Mouse (Mus musculus) liver, embryonic 14.5 days (tissue): ENCODE measurements around the gene Gli1. TPM values are rescaled to one million over a fixed set of nuclear protein-coding genes. Genes with fewer than 3 reads are reported as not detected.

Source experiments
- ATAC-seq: fragments of 200-750 bp; cut with Nextera tagmentation; 2 replicates; pipeline ENCODE4 v1.8.0; 2017; ENCODE audit warnings: moderate number of reproducible peaks, mild to moderate bottlenecking, moderate library complexity; ENCODE audit not compliant: insufficient read depth
- DNase-seq, 3 experiments: peaks; one replicate each; pipeline ENCODE4 v3.0.0-alpha.2; 2012 to 2013; ENCODE audit warnings: low read depth in 3 of 3, low spot score in 3 of 3
- H3K27ac ChIP-seq: fragments of 300-500 bp; sonication (generic); 2 replicates; pipeline ENCODE4 v1.5.1; 2014; ENCODE audit warnings: moderate library complexity, mild to moderate bottlenecking, control low read depth, inconsistent platforms
- H3K27me3 ChIP-seq: fragments of 300-500 bp; sonication (generic); 2 replicates; pipeline ENCODE4 v1.6.1; 2014; ENCODE audit warnings: mild to moderate bottlenecking, low read length, moderate library complexity; ENCODE audit not compliant: control insufficient read depth, insufficient read depth
- H3K36me3 ChIP-seq: fragments of 300-500 bp; sonication (generic); replicated peaks from 2 replicates; pipeline ENCODE4 v1.6.1; 2014; ENCODE audit warnings: low read depth; ENCODE audit not compliant: control insufficient read depth, insufficient read depth
- H3K4me1 ChIP-seq, 2 experiments: fragments of 200-500 bp in 1 of 2; fragments of 300-500 bp in 1 of 2; sonication (generic) in 1 of 2; replicated peaks; 2 replicates each; pipeline ENCODE4 v1.6.1; 2012 to 2014; ENCODE audit warnings: antibody characterized with exemption in 1 of 2, inconsistent platforms in 1 of 2, low read length in 1 of 2; ENCODE audit not compliant: control insufficient read depth in 2 of 2, insufficient read depth in 2 of 2
- H3K4me2 ChIP-seq: fragments of 300-500 bp; sonication (generic); 2 replicates; pipeline ENCODE4 v1.6.1; 2014; ENCODE audit warnings: low read depth, mild to moderate bottlenecking, control low read depth, moderate library complexity
- H3K4me3 ChIP-seq, 2 experiments: fragments of 200-500 bp in 1 of 2; fragments of 300-500 bp in 1 of 2; sonication (generic) in 1 of 2; 2 replicates each; pipeline ENCODE4 v1.5.1; 2012 to 2014; ENCODE audit warnings: low read depth in 2 of 2, low read length in 2 of 2, mild to moderate bottlenecking in 2 of 2, control low read depth in 1 of 2, inconsistent platforms in 1 of 2, moderate library complexity in 1 of 2; ENCODE audit not compliant: insufficient read depth in 1 of 2
- H3K9ac ChIP-seq: fragments of 300-500 bp; sonication (generic); replicated peaks from 2 replicates; pipeline ENCODE4 v1.6.1; 2014; ENCODE audit warnings: mild to moderate bottlenecking, control low read depth, moderate library complexity
- H3K9me3 ChIP-seq: fragments of 300-500 bp; sonication (generic); 2 replicates; pipeline ENCODE4 v1.6.1; 2016; ENCODE audit warnings: low read length, mixed read lengths; ENCODE audit not compliant: control insufficient read depth
- CTCF ChIP-seq: IDR thresholded peaks from 2 replicates; pipeline ENCODE4 v1.5.1; 2016; ENCODE audit warnings: antibody characterized with exemption, low read depth, control low read depth
- EP300 ChIP-seq: IDR thresholded peaks from 2 replicates; pipeline ENCODE4 v1.6.1; 2016; ENCODE audit warnings: antibody characterized with exemption, low read depth
- WGBS: fragments of 180-500 bp; shearing (Covaris S2); extraction: QIAGEN DNeasy Blood & Tissue Kit; methylation state at CpG from one replicate; pipeline ENCODE4 v1.1.7; 2014; ENCODE audit not compliant: insufficient replicate concordance; 5-methylcytosine and 5-hydroxymethylcytosine counted together
- polyA plus RNA-seq, 2 experiments: library from polyadenylated mRNA; depleted of rRNA in 1 of 2; stranded (reverse) in 1 of 2; unstranded in 1 of 2; fragments of >200 nt; fragmentation: Nextera tagmentation in 1 of 2; extraction: Ambion mirVana in 1 of 2; gene quantifications; 2 replicates each; pipeline versions ENCODE4 v1.2.1 to v1.2.3; 2012 to 2014

The Gli1 gene
- polyA plus RNA-seq, 2 experiments: 0.15 to 1.1 TPM

DNA sequence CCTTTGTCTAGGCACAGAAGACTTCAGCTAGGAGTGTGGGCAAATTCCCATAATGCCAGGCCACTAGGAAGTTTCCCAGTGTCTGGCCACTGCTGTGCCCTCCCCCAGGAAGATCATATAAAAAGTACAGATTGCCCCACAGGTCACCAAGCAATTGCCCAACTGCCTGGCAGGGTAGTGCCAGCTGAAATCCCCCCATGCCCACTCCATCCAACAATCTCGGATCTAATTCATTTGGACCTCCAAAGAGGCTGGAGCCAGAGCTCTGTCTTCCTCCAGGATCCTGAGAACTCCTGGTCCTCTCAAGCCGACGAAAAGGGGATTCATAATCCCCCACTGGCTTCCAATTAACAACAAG is 53.9 kb downstream of the Gli1 start:
- Histone ChIP-seq H3K9me3 (no peaks in the 10 kb centered on the region), H3K4me1 (peaks cover 9 to 30% of the 10 kb centered on the region in 2 experiments), H3K27me3 (no peaks in the 10 kb centered on the region), H3K36me3 (peaks cover 38% of the 10 kb centered on the region), H3K4me2 (peak overlapping the region; percentile 90), H3K4me3 (peak overlapping the region; percentile 78 to 87), H3K27ac (peak overlapping the region; percentile 99), H3K9ac (peak overlapping the region; percentile 92)
- no peak for TF ChIP-seq EP300
- no peak for TF ChIP-seq CTCF
- ATAC-seq: no peak
- 0% methylated on average over 3 of the region's 3 CpGs for WGBS
- no peak for DNase-seq

DNA sequence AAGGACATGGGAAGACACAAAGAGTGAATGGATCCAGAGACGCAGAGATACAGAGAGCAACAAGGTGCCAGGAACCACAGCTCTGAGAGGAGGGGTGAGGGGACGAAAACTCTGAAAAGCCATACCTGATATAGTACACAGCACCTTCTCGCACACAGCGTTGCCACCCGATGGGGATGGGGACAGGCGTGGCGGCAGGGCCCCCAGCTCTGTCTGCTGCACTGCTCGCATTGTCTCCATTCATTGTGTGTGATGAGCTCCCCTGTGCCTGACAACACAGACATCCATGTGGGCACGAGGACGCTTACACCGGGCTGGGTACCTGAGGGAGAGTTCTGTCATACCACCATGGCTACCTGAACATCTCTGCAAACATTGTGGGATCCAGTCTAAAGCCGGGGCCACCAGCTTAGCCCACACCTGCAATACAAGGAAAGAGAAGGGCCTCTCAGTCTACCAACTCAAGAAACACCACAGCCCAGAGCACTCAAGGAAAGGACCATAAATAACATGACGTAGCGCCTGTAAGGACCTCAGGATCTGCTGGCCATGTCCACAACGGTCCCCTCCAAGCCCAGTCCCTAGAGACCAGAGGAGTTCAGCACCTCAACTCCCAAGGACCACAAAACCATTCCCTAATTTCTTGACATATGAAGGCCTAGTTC is 54.4 kb downstream of the Gli1 start:
- H3K27me3 ChIP-seq: no peaks in the 10 kb centered on the region
- WGBS: 68% methylated on average over 15 of the region's 15 CpGs
- H3K4me1 ChIP-seq: peaks cover 4 to 28% of the 10 kb centered on the region in 2 experiments
- H3K9me3 ChIP-seq: no peaks in the 10 kb centered on the region
- TF ChIP-seq CTCF (no peak), EP300 (no peak)
- H3K4me3 ChIP-seq: peak overlapping the region; percentile 78 to 87
- ATAC-seq (no peak), DNase-seq (no peak)
- peak overlapping the region; percentile 92 for H3K9ac ChIP-seq
- peaks cover 39% of the 10 kb centered on the region for H3K36me3 ChIP-seq
- peak overlapping the region; percentile 90 for H3K4me2 ChIP-seq
- H3K27ac ChIP-seq: peak overlapping the region; percentile 99

DNA sequence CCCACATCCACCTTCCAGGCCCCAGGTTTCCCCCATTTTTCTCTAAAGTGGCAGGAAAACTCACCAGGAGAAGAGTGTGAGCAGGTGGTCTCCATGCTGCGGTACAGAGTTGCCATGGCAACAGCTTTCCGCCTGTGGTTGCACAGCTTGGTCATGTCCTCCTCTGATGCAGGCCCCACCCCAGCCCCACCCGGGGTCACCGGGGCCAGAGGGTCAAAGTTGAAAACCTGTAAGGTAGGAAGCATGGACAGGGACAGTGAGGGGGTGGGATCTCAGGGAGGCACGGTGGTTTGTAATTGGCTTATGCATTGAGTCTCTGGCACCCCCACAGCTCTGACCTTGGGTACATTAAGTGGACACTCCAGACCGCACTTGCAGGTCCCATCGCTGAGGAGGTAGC is 55.0 kb downstream of the Gli1 start:
- Histone ChIP-seq H3K27ac (no peak overlapping the region), H3K9me3 (no peaks in the 10 kb centered on the region), H3K4me2 (peak overlapping the region; percentile 90), H3K27me3 (no peaks in the 10 kb centered on the region), H3K4me3 (peak overlapping the region in 1 of 2 experiments; percentile 87; a peak in 1 of 4 replicates), H3K36me3 (peaks cover 43% of the 10 kb centered on the region), H3K9ac (no peak overlapping the region), H3K4me1 (peaks cover 0 to 23% of the 10 kb centered on the region in 2 experiments; a peak in 3 of 4 replicates)
- 70% methylated on average over 7 of the region's 7 CpGs for WGBS
- TF ChIP-seq EP300 (no peak), CTCF (no peak)
- DNase-seq (no peak), ATAC-seq (no peak)

DNA sequence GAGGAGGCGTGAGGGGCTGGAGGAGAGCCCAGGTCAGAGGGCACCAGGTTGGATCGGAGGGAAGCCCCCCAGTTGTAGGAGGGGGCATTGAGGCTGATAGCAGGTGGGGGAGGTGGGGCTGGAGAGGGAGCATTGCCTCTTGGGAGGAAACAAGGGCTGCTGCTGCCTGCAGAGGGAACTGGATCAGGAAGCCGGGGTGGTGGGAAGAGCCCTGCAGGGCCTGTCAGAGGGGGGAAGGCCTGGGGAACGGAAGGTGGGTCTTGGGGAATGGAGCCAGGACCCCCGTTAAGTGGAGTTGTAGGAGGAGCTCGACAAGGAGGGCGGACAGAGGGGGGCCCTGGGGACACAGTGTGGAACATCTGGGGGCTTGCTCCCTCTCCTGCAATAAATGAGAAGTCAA is 55.6 kb downstream of the Gli1 start:
- peaks cover 0 to 21% of the 10 kb centered on the region in 2 experiments; a peak in 3 of 4 replicates for H3K4me1 ChIP-seq
- H3K4me3 ChIP-seq: no peak overlapping the region
- no peak for TF ChIP-seq CTCF
- no peak for TF ChIP-seq EP300
- no peaks in the 10 kb centered on the region for H3K9me3 ChIP-seq
- no peak overlapping the region for H3K27ac ChIP-seq
- no peak overlapping the region for H3K9ac ChIP-seq
- ATAC-seq: no peak
- peaks cover 48% of the 10 kb centered on the region for H3K36me3 ChIP-seq
- no peak overlapping the region; the same call in 1 of the 2 replicates for H3K4me2 ChIP-seq
- DNase-seq: no peak
- WGBS: 75% methylated on average over 7 of the region's 7 CpGs
- no peaks in the 10 kb centered on the region for H3K27me3 ChIP-seq

DNA sequence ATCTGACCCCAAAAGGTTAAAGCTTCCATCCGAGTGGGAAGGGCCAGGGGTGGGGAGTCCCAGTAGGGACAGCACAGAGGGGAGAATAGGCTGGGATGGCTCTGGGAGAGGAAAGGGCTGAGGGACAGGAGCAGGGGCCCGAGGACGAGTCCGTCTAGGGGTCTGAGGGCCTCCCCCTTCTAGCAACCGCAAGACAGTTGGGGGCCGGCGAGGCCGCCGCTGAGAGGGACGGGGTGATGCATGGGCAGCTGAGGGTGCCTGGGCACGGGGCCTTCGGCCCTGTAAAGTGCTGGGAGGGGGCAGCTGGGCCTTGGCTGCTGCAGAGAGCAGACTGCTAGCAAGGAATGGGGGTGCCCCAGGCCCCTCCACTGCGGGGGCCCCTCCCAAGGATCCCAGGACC is 56.1 kb downstream of the Gli1 start:
- WGBS: 85% methylated on average over 13 of the region's 13 CpGs
- Histone ChIP-seq H3K4me3 (no peak overlapping the region), H3K9me3 (no peaks in the 10 kb centered on the region), H3K4me1 (peaks cover 0 to 21% of the 10 kb centered on the region in 2 experiments; a peak in 3 of 4 replicates), H3K27me3 (no peaks in the 10 kb centered on the region), H3K27ac (no peak overlapping the region), H3K9ac (no peak overlapping the region), H3K4me2 (no peak overlapping the region), H3K36me3 (peaks cover 54% of the 10 kb centered on the region)
- ATAC-seq (no peak), DNase-seq (no peak)
- TF ChIP-seq EP300 (no peak), CTCF (no peak)
